Mouse (Mus musculus): ENCODE data around the gene Akirin1. TPM values are rescaled to one million over a fixed set of nuclear protein-coding genes. Genes with fewer than 3 reads are reported as not detected.

The Akirin1 gene
- polyA plus RNA-seq, 1 experiment from 2014 or later, result 96.0 TPM

- Histone ChIP-seq H3K4me1 (ENCODE audit: control insufficient read depth, insufficient read depth, low read length) (no peaks in the 10 kb centered on the region), H3K9ac (replicated peaks; ENCODE audit: low read length) (no peak overlapping the region), H3K9me3 (ENCODE audit: control insufficient read depth, low read length) (no peaks in the 10 kb centered on the region), H3K4me2 (ENCODE audit: low read length) (no peak overlapping the region), H3K27me3 (ENCODE audit: control insufficient read depth, insufficient read depth, low read length) (no peaks in the 10 kb centered on the region), H3K4me3 (replicated peaks; ENCODE audit: low read depth, low read length) (no peak overlapping the region), H3K27ac (replicated peaks; ENCODE audit: low read depth, low read length) (no peak overlapping the region), H3K36me3 (ENCODE audit: control insufficient read depth, insufficient read depth, low read length) (no peaks in the 10 kb centered on the region)
- 82% methylated on average over 3 of the region's 3 CpGs for WGBS
- no peak for ATAC-seq (ENCODE audit: low FRiP score, low TSS enrichment)
- no peak for DNase-seq
Measured at GRCm38 (mm10) chr4:123767807-123768206, 17.7 kb upstream of the Akirin1 start.

- Histone ChIP-seq H3K27me3 (ENCODE audit: control insufficient read depth, insufficient read depth, low read length) (no peaks in the 10 kb centered on the region), H3K36me3 (ENCODE audit: control insufficient read depth, insufficient read depth, low read length) (no peaks in the 10 kb centered on the region), H3K4me1 (ENCODE audit: control insufficient read depth, insufficient read depth, low read length) (no peaks in the 10 kb centered on the region), H3K27ac (replicated peaks; ENCODE audit: low read depth, low read length) (no peak overlapping the region), H3K4me3 (replicated peaks; ENCODE audit: low read depth, low read length) (no peak overlapping the region), H3K9me3 (ENCODE audit: control insufficient read depth, low read length) (no peaks in the 10 kb centered on the region), H3K4me2 (ENCODE audit: low read length) (no peak overlapping the region), H3K9ac (replicated peaks; ENCODE audit: low read length) (no peak overlapping the region)
- WGBS, result 82% methylated on average over 6 of the region's 6 CpGs
- ATAC-seq (ENCODE audit: low FRiP score, low TSS enrichment) (no peak), DNase-seq (no peak)
Measured at GRCm38 (mm10) chr4:123765071-123765470, 14.9 kb upstream of the Akirin1 start.

GRCm38 (mm10) chr4:123758306-123758705, 8.2 kb upstream of the Akirin1 start:
- no peaks in the 10 kb centered on the region for H3K27me3 ChIP-seq (ENCODE audit: control insufficient read depth, insufficient read depth, low read length)
- 56% methylated on average over 4 of the region's 4 CpGs for WGBS
- no peak overlapping the region for H3K9ac ChIP-seq (replicated peaks; ENCODE audit: low read length)
- H3K4me1 ChIP-seq (ENCODE audit: control insufficient read depth, insufficient read depth, low read length), result no peaks in the 10 kb centered on the region
- H3K4me2 ChIP-seq (ENCODE audit: low read length), result no peak overlapping the region
- no peaks in the 10 kb centered on the region for H3K36me3 ChIP-seq (ENCODE audit: control insufficient read depth, insufficient read depth, low read length)
- H3K4me3 ChIP-seq (replicated peaks; ENCODE audit: low read depth, low read length), result no peak overlapping the region
- DNase-seq (peak; percentile 52), ATAC-seq (ENCODE audit: low FRiP score, low TSS enrichment) (no peak)
- H3K9me3 ChIP-seq (ENCODE audit: control insufficient read depth, low read length), result no peaks in the 10 kb centered on the region
- no peak overlapping the region for H3K27ac ChIP-seq (replicated peaks; ENCODE audit: low read depth, low read length)

GRCm38 (mm10) chr4:123750707-123751312, 665 bp upstream of the Akirin1 start:
- no peaks in the 10 kb centered on the region for H3K36me3 ChIP-seq (ENCODE audit: control insufficient read depth, insufficient read depth, low read length)
- peak overlapping the region; percentile 36; the same call in 1 of the 2 replicates for H3K9ac ChIP-seq (replicated peaks; ENCODE audit: low read length)
- H3K4me3 ChIP-seq (replicated peaks; ENCODE audit: low read depth, low read length), result peak overlapping the region; percentile 100
- peak; percentile 50 for DNase-seq
- H3K4me2 ChIP-seq (ENCODE audit: low read length), result peak overlapping the region; percentile 77
- ATAC-seq (ENCODE audit: low FRiP score, low TSS enrichment), result no peak
- no peaks in the 10 kb centered on the region for H3K27me3 ChIP-seq (ENCODE audit: control insufficient read depth, insufficient read depth, low read length)
- WGBS, result 1% methylated on average over 8 of the region's 8 CpGs
- H3K9me3 ChIP-seq (ENCODE audit: control insufficient read depth, low read length), result no peaks in the 10 kb centered on the region
- H3K4me1 ChIP-seq (ENCODE audit: control insufficient read depth, insufficient read depth, low read length), result peaks cover 22% of the 10 kb centered on the region
- peak overlapping the region; percentile 93; the same call in 1 of the 2 replicates for H3K27ac ChIP-seq (replicated peaks; ENCODE audit: low read depth, low read length)

- no peaks in the 10 kb centered on the region for H3K27me3 ChIP-seq (ENCODE audit: control insufficient read depth, insufficient read depth, low read length)
- no peaks in the 10 kb centered on the region for H3K36me3 ChIP-seq (ENCODE audit: control insufficient read depth, insufficient read depth, low read length)
- peak overlapping the region; percentile 93 for H3K27ac ChIP-seq (replicated peaks; ENCODE audit: low read depth, low read length)
- peak; percentile 80 for ATAC-seq (ENCODE audit: low FRiP score, low TSS enrichment)
- peak overlapping the region; percentile 77 for H3K4me2 ChIP-seq (ENCODE audit: low read length)
- WGBS, result 0% methylated on average over 55 of the region's 55 CpGs
- peak overlapping the region; percentile 95 for H3K9ac ChIP-seq (replicated peaks; ENCODE audit: low read length)
- no peaks in the 10 kb centered on the region for H3K9me3 ChIP-seq (ENCODE audit: control insufficient read depth, low read length)
- H3K4me1 ChIP-seq (ENCODE audit: control insufficient read depth, insufficient read depth, low read length), result peaks cover 22% of the 10 kb centered on the region
- DNase-seq, result peak; percentile 70
- H3K4me3 ChIP-seq (replicated peaks; ENCODE audit: low read depth, low read length), result peak overlapping the region; percentile 100
Measured at GRCm38 (mm10) chr4:123749484-123750130, 538 bp downstream of the Akirin1 start.

GRCm38 (mm10) chr4:123748726-123749415, 1.3 kb downstream of the Akirin1 start:
- Histone ChIP-seq H3K4me1 (ENCODE audit: control insufficient read depth, insufficient read depth, low read length) (peaks cover 22% of the 10 kb centered on the region), H3K4me3 (replicated peaks; ENCODE audit: low read depth, low read length) (peak overlapping the region; percentile 100), H3K27me3 (ENCODE audit: control insufficient read depth, insufficient read depth, low read length) (no peaks in the 10 kb centered on the region), H3K4me2 (ENCODE audit: low read length) (peak overlapping the region; percentile 77), H3K9ac (replicated peaks; ENCODE audit: low read length) (peak overlapping the region; percentile 95), H3K36me3 (ENCODE audit: control insufficient read depth, insufficient read depth, low read length) (no peaks in the 10 kb centered on the region), H3K27ac (replicated peaks; ENCODE audit: low read depth, low read length) (peak overlapping the region; percentile 93), H3K9me3 (ENCODE audit: control insufficient read depth, low read length) (no peaks in the 10 kb centered on the region)
- WGBS, result 14% methylated on average over 10 of the region's 10 CpGs
- DNase-seq (peak; percentile 21), ATAC-seq (ENCODE audit: low FRiP score, low TSS enrichment) (no peak)

GRCm38 (mm10) chr4:123745221-123745775, 4.8 kb downstream of the Akirin1 start:
- Histone ChIP-seq H3K4me2 (ENCODE audit: low read length) (no peak overlapping the region), H3K9ac (replicated peaks; ENCODE audit: low read length) (no peak overlapping the region), H3K4me3 (replicated peaks; ENCODE audit: low read depth, low read length) (no peak overlapping the region), H3K36me3 (ENCODE audit: control insufficient read depth, insufficient read depth, low read length) (peaks cover 29% of the 10 kb centered on the region), H3K4me1 (ENCODE audit: control insufficient read depth, insufficient read depth, low read length) (peaks cover 18% of the 10 kb centered on the region), H3K27me3 (ENCODE audit: control insufficient read depth, insufficient read depth, low read length) (no peaks in the 10 kb centered on the region), H3K27ac (replicated peaks; ENCODE audit: low read depth, low read length) (no peak overlapping the region), H3K9me3 (ENCODE audit: control insufficient read depth, low read length) (no peaks in the 10 kb centered on the region)
- DNase-seq (no peak), ATAC-seq (ENCODE audit: low FRiP score, low TSS enrichment) (no peak)
- WGBS, result 95% methylated on average over 4 of the region's 4 CpGs

GRCm38 (mm10) chr4:123742891-123743290, 7.3 kb downstream of the Akirin1 start:
- no peak overlapping the region for H3K4me3 ChIP-seq (replicated peaks; ENCODE audit: low read depth, low read length)
- no peak overlapping the region for H3K9ac ChIP-seq (replicated peaks; ENCODE audit: low read length)
- H3K9me3 ChIP-seq (ENCODE audit: control insufficient read depth, low read length), result no peaks in the 10 kb centered on the region
- no peak overlapping the region for H3K27ac ChIP-seq (replicated peaks; ENCODE audit: low read depth, low read length)
- 97% methylated on average over 1 of the region's 1 CpGs for whole genome bisulfite sequencing
- no peak for DNase-seq
- peaks cover 53% of the 10 kb centered on the region for H3K36me3 ChIP-seq (ENCODE audit: control insufficient read depth, insufficient read depth, low read length)
- ATAC-seq (ENCODE audit: low FRiP score, low TSS enrichment), result no peak
- H3K27me3 ChIP-seq (ENCODE audit: control insufficient read depth, insufficient read depth, low read length), result no peaks in the 10 kb centered on the region
- H3K4me2 ChIP-seq (ENCODE audit: low read length), result no peak overlapping the region
- peaks cover 8% of the 10 kb centered on the region; the same call in 1 of the 2 replicates for H3K4me1 ChIP-seq (ENCODE audit: control insufficient read depth, insufficient read depth, low read length)

Measured in midbrain, embryonic 14.5 days (tissue).